10 mouse cellular contexts compared by ENCODE assay signal in genomic region chr2:122771002-122771401, GRCm38 (mm10). TPM values are rescaled to one million over a fixed set of nuclear protein-coding genes. Genes with fewer than 3 reads are reported as not detected.
DNase-seq lines count a peak whose midpoint lies in the region; ATAC-seq and TF ChIP-seq lines count a peak whose summit lies in the region.
"Had no signal": no experiment of that assay in that cellular context is flagged by ENCODE, and none has a peak within 500 bp of the region (broad histone marks: within the 10 kb centered on the region; RNA-seq: fewer than 3 reads in every experiment).

No protein-coding gene starts in this region.

- H3K27me3 ChIP-seq in kidney, embryonic 16.5 days (ENCODE audit: insufficient read depth, low read length), result peaks cover 5% of the 10 kb centered on the region; the same call in 1 of the 2 replicates
- H3K27me3 ChIP-seq in limb, embryonic 10.5 days (ENCODE audit: low read depth, poor library complexity, severe bottlenecking), result peaks cover 13% of the 10 kb centered on the region

- no peak overlapping the region for H3K4me3 ChIP-seq in kidney, embryonic 16.5 days (ENCODE audit: low read length)
- no peak overlapping the region for H3K4me3 ChIP-seq in bone marrow macrophage, adult 2 months (ENCODE audit: insufficient read depth, low read length)
- H3K4me3 ChIP-seq in limb, embryonic 10.5 days, result no peak overlapping the region

- DNase-seq in kidney, adult 11 months, result peak; percentile 32
- DNase-seq in layer of hippocampus, postnatal 14 days (ENCODE audit: low spot score in 2 of 2), result no peak
- no peak for DNase-seq in right cerebral cortex, adult 2 months (ENCODE audit: low spot score in 2 of 2)
- no peak for DNase-seq in limb, embryonic 10.5 days (ENCODE audit: low spot score)
- DNase-seq: gastrocnemius, postnatal 14 days had no signal

- no peak for TF ChIP-seq CTCF in bone marrow macrophage, adult 2 months (IDR thresholded peaks at IDR 0.05; ENCODE audit: low read depth, low read length)

- no peak overlapping the region for H3K9ac ChIP-seq in kidney, embryonic 16.5 days (replicated peaks; ENCODE audit: low read length)

- no peak overlapping the region for H3K27ac ChIP-seq in kidney, embryonic 16.5 days (ENCODE audit: low read length)
- H3K27ac ChIP-seq in bone marrow macrophage, adult 2 months (ENCODE audit: insufficient read depth, low read depth, low read length), result peak overlapping the region; percentile 65
- no peak overlapping the region for H3K27ac ChIP-seq in limb, embryonic 10.5 days
- H3K27ac ChIP-seq: hindbrain, postnatal 0 days had no signal

- ATAC-seq in kidney, embryonic 16.5 days (ENCODE audit: low FRiP score, low TSS enrichment), result no peak
- ATAC-seq in hematopoietic stem cell, adult 5-6 weeks (replicated peaks in 1 of 2; ENCODE audit: insufficient read depth in 1 of 2, low FRiP score in 2 of 2, low TSS enrichment in 1 of 2, low read depth in 1 of 2, poor library complexity in 2 of 2, severe bottlenecking in 2 of 2), result peak; percentile 97 to 98
- ATAC-seq in megakaryocyte progenitor cell, adult 5-6 weeks (replicated peaks; ENCODE audit: poor library complexity), result peak; percentile 98
- ATAC-seq: hindbrain, postnatal 0 days had no signal

- no peaks in the 10 kb centered on the region for H3K9me3 ChIP-seq in kidney, embryonic 16.5 days (ENCODE audit: low read length)
- H3K9me3 ChIP-seq in limb, embryonic 10.5 days (replicated peaks), result no peaks in the 10 kb centered on the region

- WGBS in kidney, embryonic 16.5 days, result 75% methylated on average over 2 of the region's 2 CpGs
- 89% methylated on average over 2 of the region's 2 CpGs for WGBS in limb, embryonic 10.5 days

- no peaks in the 10 kb centered on the region for H3K4me1 ChIP-seq in kidney, embryonic 16.5 days (ENCODE audit: insufficient read depth, low read length)
- peaks cover 48% of the 10 kb centered on the region for H3K4me1 ChIP-seq in bone marrow macrophage, adult 2 months (ENCODE audit: control insufficient read depth, insufficient read depth, low read length)
- no peaks in the 10 kb centered on the region for H3K4me1 ChIP-seq in limb, embryonic 10.5 days

- no peaks in the 10 kb centered on the region for H3K36me3 ChIP-seq in kidney, embryonic 16.5 days (ENCODE audit: insufficient read depth, low read length)
- H3K36me3 ChIP-seq in limb, embryonic 10.5 days, result no peaks in the 10 kb centered on the region

- H3K4me2 ChIP-seq in kidney, embryonic 16.5 days (replicated peaks; ENCODE audit: low read depth, low read length), result no peak overlapping the region

- TF ChIP-seq POLR2A in bone marrow macrophage, adult 2 months (IDR thresholded peaks at IDR 0.05; ENCODE audit: borderline replicate concordance, low read depth, low read length), result no peak

RNA-seq across cellular contexts. Expression of gene Sqor, which starts 6.0 kb away (rescaled TPM):
- polyA plus RNA-seq in kidney, embryonic 16.5 days (2015; fragmentation: Nextera tagmentation; extraction: Ambion mirVana), result 19.9 and 27.0 TPM in 2 replicates
- polyA plus RNA-seq in bone marrow macrophage, adult 2 months (2012; ENCODE audit: insufficient read depth, insufficient read length, missing spikeins), result 111 and 118 TPM in 2 replicates
- 33.5 and 50.2 TPM in 2 replicates for total RNA-seq in hematopoietic stem cell, adult 5-6 weeks (2017)
- 29.5 and 34.6 TPM in 2 replicates for total RNA-seq in megakaryocyte progenitor cell, adult 5-6 weeks (2015)
- total RNA-seq in megakaryocyte progenitor cell, adult 5-6 weeks (2017), result 35.5 and 41.0 TPM in 2 replicates
- 1 to 10 TPM; 5.3 to 6.5 TPM for total RNA-seq in layer of hippocampus, postnatal 14 days (2021)
- 2.7 and 3.7 TPM in 2 replicates for polyA plus RNA-seq in limb, embryonic 10.5 days (2016; fragmentation: Nextera tagmentation; extraction: Ambion mirVana)

RNA-seq across cellular contexts. Expression of gene Bloc1s6, which starts 32.7 kb away (rescaled TPM):
- 59.4 and 63.5 TPM in 2 replicates for polyA plus RNA-seq in kidney, embryonic 16.5 days (2015; fragmentation: Nextera tagmentation; extraction: Ambion mirVana)
- polyA plus RNA-seq in bone marrow macrophage, adult 2 months (2012; ENCODE audit: insufficient read depth, insufficient read length, missing spikeins), result 48.0 and 48.8 TPM in 2 replicates
- total RNA-seq in hematopoietic stem cell, adult 5-6 weeks (2017), result 27.9 and 49.3 TPM in 2 replicates
- total RNA-seq in megakaryocyte progenitor cell, adult 5-6 weeks (2015), result 15.5 and 18.9 TPM in 2 replicates
- 18.8 and 28.1 TPM in 2 replicates for total RNA-seq in megakaryocyte progenitor cell, adult 5-6 weeks (2017)
- 10 to 100 TPM; 31.0 to 31.7 TPM for total RNA-seq in layer of hippocampus, postnatal 14 days (2021)
- 59.2 and 62.6 TPM in 2 replicates for polyA plus RNA-seq in limb, embryonic 10.5 days (2016; fragmentation: Nextera tagmentation; extraction: Ambion mirVana)
